Mouse (Mus musculus): ENCODE results near the gene Ovol3. TPM values are rescaled to one million over a fixed set of nuclear protein-coding genes. Genes with fewer than 3 reads are reported as not detected.
A peak's percentile ranks its signal among the peaks of the same experiment; 100 is the strongest.

Gene Ovol3
- polyA plus RNA-seq, 1 experiment = not detected

- Histone ChIP-seq H3K4me2 (ENCODE audit: low read depth) (peak overlapping the region; percentile 74), H3K79me2 (ENCODE audit: control insufficient read depth, insufficient read depth) (peaks cover 8% of the 10 kb centered on the region)
Observed at GRCm38 (mm10) chr7:30232631-30233148, 2.8 kb downstream of the Ovol3 start.

GRCm38 (mm10) chr7:30231669-30232454, 3.7 kb downstream of the Ovol3 start, which contains the start of the genes Polr2i and Tbcb:
Polr2i (plus strand) TSS chr7:30231948.
Tbcb (minus strand) TSS chr7:30232272.
- peak within 1 kb of the TSS; percentile 97 for H3K4me3 ChIP-seq
- H3K79me2 ChIP-seq (ENCODE audit: control insufficient read depth, insufficient read depth) = peaks cover 8% of the 10 kb centered on the region
- H3K36me3 ChIP-seq (ENCODE audit: control insufficient read depth, insufficient read depth) = no peaks in the 10 kb centered on the region
- peak within 1 kb of the TSS; percentile 84 for H3K4me2 ChIP-seq (ENCODE audit: low read depth)
- H3K27me3 ChIP-seq (ENCODE audit: control insufficient read depth, insufficient read depth, insufficient read length) = no peaks in the 10 kb centered on the region
- peak; percentile 7 for TF ChIP-seq E2F4 (IDR thresholded peaks at IDR 0.05; ENCODE audit: insufficient read depth)
- TF ChIP-seq MYOD1 (IDR thresholded peaks at IDR 0.05; ENCODE audit: control insufficient read depth in 1 of 3, insufficient read length in 2 of 3, low read depth in 2 of 3) = no peak
- peak; percentile 87 for TF ChIP-seq POLR2AphosphoS2 (IDR thresholded peaks at IDR 0.05; ENCODE audit: insufficient read length, low read depth)
- peak; percentile 28 for TF ChIP-seq SRF (IDR thresholded peaks at IDR 0.05; ENCODE audit: control insufficient read depth, insufficient read length, low read depth)
- TF ChIP-seq POLR2A (IDR thresholded peaks at IDR 0.05; ENCODE audit: insufficient read length, low read depth) = peak; percentile 82
- no peak for TF ChIP-seq MAX (IDR thresholded peaks at IDR 0.05; ENCODE audit: low read depth)
- no peak for TF ChIP-seq CEBPB (IDR thresholded peaks at IDR 0.05; ENCODE audit: insufficient read depth, poor library complexity, severe bottlenecking)
- H3ac ChIP-seq (ENCODE audit: control insufficient read depth, insufficient read length) = peak within 1 kb of the TSS; percentile 63

More at GRCm38 (mm10) chr7:30232631-30233148, 2.8 kb downstream of the Ovol3 start:
- Histone ChIP-seq H3ac (ENCODE audit: control insufficient read depth, insufficient read length) (peak overlapping the region; percentile 63), H3K4me3 (peak overlapping the region; percentile 97), H3K27me3 (ENCODE audit: control insufficient read depth, insufficient read depth, insufficient read length) (no peaks in the 10 kb centered on the region), H3K36me3 (ENCODE audit: control insufficient read depth, insufficient read depth) (no peaks in the 10 kb centered on the region)
- TF ChIP-seq E2F4 (IDR thresholded peaks at IDR 0.05; ENCODE audit: insufficient read depth) (no peak), TCF12 (IDR thresholded peaks at IDR 0.05; ENCODE audit: insufficient read depth, poor library complexity, severe bottlenecking) (no peak), SRF (IDR thresholded peaks at IDR 0.05; ENCODE audit: control insufficient read depth, insufficient read length, low read depth) (no peak), USF1 (IDR thresholded peaks at IDR 0.05; ENCODE audit: low read depth) (no peak), MYOG (IDR thresholded peaks at IDR 0.05; ENCODE audit: control insufficient read depth in 1 of 3, insufficient read depth in 1 of 3, insufficient read length in 2 of 3, low read depth in 2 of 3) (peak in 2 of 3 experiments; percentile 2 to 56), CEBPB (IDR thresholded peaks at IDR 0.05; ENCODE audit: insufficient read depth, poor library complexity, severe bottlenecking) (no peak), MYOD1 (IDR thresholded peaks at IDR 0.05; ENCODE audit: control insufficient read depth in 1 of 3, insufficient read length in 2 of 3, low read depth in 2 of 3) (peak in 2 of 3 experiments; percentile 37 to 46), POLR2A (IDR thresholded peaks at IDR 0.05; ENCODE audit: insufficient read length, low read depth) (no peak)

- Histone ChIP-seq H3ac (ENCODE audit: control insufficient read depth, insufficient read length) (peak overlapping the region; percentile 63), H3K4me3 (peak overlapping the region; percentile 97), H3K79me2 (ENCODE audit: control insufficient read depth, insufficient read depth) (peaks cover 8% of the 10 kb centered on the region), H3K27me3 (ENCODE audit: control insufficient read depth, insufficient read depth, insufficient read length) (no peaks in the 10 kb centered on the region), H3K36me3 (ENCODE audit: control insufficient read depth, insufficient read depth) (no peaks in the 10 kb centered on the region), H3K4me2 (ENCODE audit: low read depth) (peak overlapping the region; percentile 84)
- TF ChIP-seq CEBPB (IDR thresholded peaks at IDR 0.05; ENCODE audit: insufficient read depth, poor library complexity, severe bottlenecking) = no peak
- no peak for TF ChIP-seq TCF12 (IDR thresholded peaks at IDR 0.05; ENCODE audit: insufficient read depth, poor library complexity, severe bottlenecking)
- no peak for TF ChIP-seq TCF3 (IDR thresholded peaks at IDR 0.05; ENCODE audit: insufficient read length, low read depth)
- no peak for TF ChIP-seq POLR2A (IDR thresholded peaks at IDR 0.05; ENCODE audit: insufficient read length, low read depth)
- TF ChIP-seq MAX (IDR thresholded peaks at IDR 0.05; ENCODE audit: low read depth) = no peak
- TF ChIP-seq USF1 (IDR thresholded peaks at IDR 0.05; ENCODE audit: low read depth) = no peak
- no peak for TF ChIP-seq POLR2AphosphoS2 (IDR thresholded peaks at IDR 0.05; ENCODE audit: insufficient read length, low read depth)
- TF ChIP-seq E2F4 (IDR thresholded peaks at IDR 0.05; ENCODE audit: insufficient read depth) = no peak
- TF ChIP-seq REST (IDR thresholded peaks at IDR 0.05; ENCODE audit: insufficient read depth, insufficient read length) = no peak
- TF ChIP-seq SRF (IDR thresholded peaks at IDR 0.05; ENCODE audit: control insufficient read depth, insufficient read length, low read depth) = no peak
- TF ChIP-seq MYOG (IDR thresholded peaks at IDR 0.05; ENCODE audit: control insufficient read depth in 1 of 3, insufficient read depth in 1 of 3, insufficient read length in 2 of 3, low read depth in 2 of 3) = no peak
- no peak for TF ChIP-seq MYOD1 (IDR thresholded peaks at IDR 0.05; ENCODE audit: control insufficient read depth in 1 of 3, insufficient read length in 2 of 3, low read depth in 2 of 3)
Observed at GRCm38 (mm10) chr7:30231328-30231668, 4.2 kb downstream of the Ovol3 start.

- Histone ChIP-seq H3K27me3 (ENCODE audit: control insufficient read depth, insufficient read depth, insufficient read length) (no peaks in the 10 kb centered on the region), H3ac (ENCODE audit: control insufficient read depth, insufficient read length) (no peak overlapping the region), H3K4me3 (no peak overlapping the region), H3K36me3 (ENCODE audit: control insufficient read depth, insufficient read depth) (peaks cover 11% of the 10 kb centered on the region), H3K4me2 (ENCODE audit: low read depth) (no peak overlapping the region), H3K79me2 (ENCODE audit: control insufficient read depth, insufficient read depth) (no peaks in the 10 kb centered on the region)
- no peak for TF ChIP-seq USF1 (IDR thresholded peaks at IDR 0.05; ENCODE audit: low read depth)
- no peak for TF ChIP-seq POLR2AphosphoS2 (IDR thresholded peaks at IDR 0.05; ENCODE audit: insufficient read length, low read depth)
- no peak for TF ChIP-seq MYOG (IDR thresholded peaks at IDR 0.05; ENCODE audit: control insufficient read depth in 1 of 3, insufficient read depth in 1 of 3, insufficient read length in 2 of 3, low read depth in 2 of 3)
- TF ChIP-seq REST (IDR thresholded peaks at IDR 0.05; ENCODE audit: insufficient read depth, insufficient read length) = no peak
- no peak for TF ChIP-seq TCF12 (IDR thresholded peaks at IDR 0.05; ENCODE audit: insufficient read depth, poor library complexity, severe bottlenecking)
- TF ChIP-seq CEBPB (IDR thresholded peaks at IDR 0.05; ENCODE audit: insufficient read depth, poor library complexity, severe bottlenecking) = no peak
- no peak for TF ChIP-seq TCF3 (IDR thresholded peaks at IDR 0.05; ENCODE audit: insufficient read length, low read depth)
- no peak for TF ChIP-seq SRF (IDR thresholded peaks at IDR 0.05; ENCODE audit: control insufficient read depth, insufficient read length, low read depth)
- TF ChIP-seq E2F4 (IDR thresholded peaks at IDR 0.05; ENCODE audit: insufficient read depth) = no peak
- TF ChIP-seq MAX (IDR thresholded peaks at IDR 0.05; ENCODE audit: low read depth) = no peak
- no peak for TF ChIP-seq MYOD1 (IDR thresholded peaks at IDR 0.05; ENCODE audit: control insufficient read depth in 1 of 3, insufficient read length in 2 of 3, low read depth in 2 of 3)
- no peak for TF ChIP-seq POLR2A (IDR thresholded peaks at IDR 0.05; ENCODE audit: insufficient read length, low read depth)
Observed at GRCm38 (mm10) chr7:30224206-30224605, 11.3 kb downstream of the Ovol3 start.
